Mouse (Mus musculus): Measurements from ENCODE around the gene Cs. TPM values are rescaled to one million over a fixed set of nuclear protein-coding genes. Genes with fewer than 3 reads are reported as not detected.

Cs gene
- polyA plus RNA-seq, 1 experiment from 2014 or later: 255 TPM

- 0 out of 2 replicates have a peak, but pooled peaks have one; percentile 28 for ATAC-seq (replicated peaks; ENCODE audit: low FRiP score)
Measured at GRCm38 (mm10) chr10:128400338-128400737, 62.8 kb downstream of the Cs start.

GRCm38 (mm10) chr10:128401056-128401455, 63.5 kb downstream of the Cs start, which contains the start of gene Slc39a5:
Gene Slc39a5 (minus strand): TSS chr10:128401229.
- DNase-seq (ENCODE audit: low spot score) (peak; percentile 36), ATAC-seq (replicated peaks; ENCODE audit: low FRiP score) (no peak)
- no peaks in the 10 kb centered on the region for H3K9me3 ChIP-seq (ENCODE audit: control insufficient read depth, low read length)
- H3K27me3 ChIP-seq (replicated peaks; ENCODE audit: control insufficient read depth, insufficient read depth, low read length): no peaks in the 10 kb centered on the region
- H3K9ac ChIP-seq (ENCODE audit: low read depth, low read length): peak within 1 kb of the TSS; percentile 31; the same call in 1 of the 2 replicates
- H3K4me1 ChIP-seq (replicated peaks; ENCODE audit: control insufficient read depth, insufficient read depth, low read length): peaks cover 8% of the 10 kb centered on the region
- no peak within 1 kb of the TSS for H3K27ac ChIP-seq (ENCODE audit: low read depth, low read length)
- 0 out of 2 replicates have a peak, but pooled peaks cover 3% of the 10 kb centered on the region for H3K36me3 ChIP-seq (ENCODE audit: control insufficient read depth, insufficient read depth, low read length)
- peak within 1 kb of the TSS; percentile 29 for H3K4me3 ChIP-seq (ENCODE audit: low read depth, low read length)
- H3K4me2 ChIP-seq: peak within 1 kb of the TSS; percentile 47
- 30% methylated on average over 2 of the region's 2 CpGs for WGBS

More at GRCm38 (mm10) chr10:128400338-128400737, 62.8 kb downstream of the Cs start:
- 50% methylated on average over 5 of the region's 5 CpGs for WGBS
- no peaks in the 10 kb centered on the region; the same call in 1 of the 2 replicates for H3K36me3 ChIP-seq (ENCODE audit: control insufficient read depth, insufficient read depth, low read length)
- H3K4me1 ChIP-seq (replicated peaks; ENCODE audit: control insufficient read depth, insufficient read depth, low read length): peaks cover 15% of the 10 kb centered on the region
- H3K27me3 ChIP-seq (replicated peaks; ENCODE audit: control insufficient read depth, insufficient read depth, low read length): no peaks in the 10 kb centered on the region
- H3K27ac ChIP-seq (ENCODE audit: low read depth, low read length): no peak overlapping the region
- H3K9ac ChIP-seq (ENCODE audit: low read depth, low read length): no peak overlapping the region
- peak overlapping the region; percentile 29; the same call in 1 of the 2 replicates for H3K4me3 ChIP-seq (ENCODE audit: low read depth, low read length)
- no peaks in the 10 kb centered on the region for H3K9me3 ChIP-seq (ENCODE audit: control insufficient read depth, low read length)
- peak overlapping the region; percentile 47 for H3K4me2 ChIP-seq
- peak; percentile 34 for DNase-seq (ENCODE audit: low spot score)

GRCm38 (mm10) chr10:128401638-128402037, 64.1 kb downstream of the Cs start:
- WGBS: 70% methylated on average over 9 of the region's 9 CpGs
- ATAC-seq (replicated peaks; ENCODE audit: low FRiP score): no peak
- Histone ChIP-seq H3K36me3 (ENCODE audit: control insufficient read depth, insufficient read depth, low read length) (0 out of 2 replicates have a peak, but pooled peaks cover 5% of the 10 kb centered on the region), H3K9me3 (ENCODE audit: control insufficient read depth, low read length) (no peaks in the 10 kb centered on the region), H3K9ac (ENCODE audit: low read depth, low read length) (no peak overlapping the region), H3K4me1 (replicated peaks; ENCODE audit: control insufficient read depth, insufficient read depth, low read length) (peaks cover 3% of the 10 kb centered on the region; the same call in 1 of the 2 replicates), H3K27me3 (replicated peaks; ENCODE audit: control insufficient read depth, insufficient read depth, low read length) (no peaks in the 10 kb centered on the region), H3K27ac (ENCODE audit: low read depth, low read length) (no peak overlapping the region), H3K4me2 (no peak overlapping the region), H3K4me3 (ENCODE audit: low read depth, low read length) (no peak overlapping the region)
- DNase-seq (ENCODE audit: low spot score): no peak

DNA sequence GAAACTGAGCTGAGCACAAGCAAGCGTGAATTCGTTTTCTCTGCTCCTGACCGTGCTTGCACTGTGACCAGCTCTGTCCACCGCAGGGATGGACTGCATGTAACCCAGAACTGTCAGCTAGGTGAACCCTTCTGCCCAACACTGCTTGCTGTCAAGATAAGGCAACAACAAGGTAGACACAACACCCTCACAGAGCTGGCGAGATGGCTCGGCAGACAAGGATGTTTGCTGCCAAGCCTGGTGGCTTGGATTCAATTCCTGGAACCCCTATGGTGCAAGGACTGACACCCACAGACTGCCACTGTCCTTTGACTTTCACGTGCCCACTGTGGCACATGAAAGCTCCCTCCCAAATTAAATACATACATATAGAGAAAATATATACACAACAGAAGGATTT, 66.4 kb downstream of the Cs start:
- 82% methylated on average over 7 of the region's 7 CpGs for WGBS
- no peak overlapping the region for H3K4me3 ChIP-seq (ENCODE audit: low read depth, low read length)
- no peaks in the 10 kb centered on the region for H3K27me3 ChIP-seq (replicated peaks; ENCODE audit: control insufficient read depth, insufficient read depth, low read length)
- peaks cover 10% of the 10 kb centered on the region for H3K4me1 ChIP-seq (replicated peaks; ENCODE audit: control insufficient read depth, insufficient read depth, low read length)
- H3K9me3 ChIP-seq (ENCODE audit: control insufficient read depth, low read length): no peaks in the 10 kb centered on the region
- ATAC-seq (replicated peaks; ENCODE audit: low FRiP score): no peak
- peaks cover 10% of the 10 kb centered on the region; the same call in 1 of the 2 replicates for H3K36me3 ChIP-seq (ENCODE audit: control insufficient read depth, insufficient read depth, low read length)
- no peak overlapping the region for H3K27ac ChIP-seq (ENCODE audit: low read depth, low read length)
- no peak overlapping the region for H3K9ac ChIP-seq (ENCODE audit: low read depth, low read length)
- no peak overlapping the region for H3K4me2 ChIP-seq
- DNase-seq (ENCODE audit: low spot score): no peak

- 17% methylated on average over 35 of the region's 35 CpGs for WGBS
- H3K9me3 ChIP-seq (ENCODE audit: control insufficient read depth, low read length): no peaks in the 10 kb centered on the region
- peak overlapping the region; percentile 52 for H3K27ac ChIP-seq (ENCODE audit: low read depth, low read length)
- H3K4me2 ChIP-seq: peak overlapping the region; percentile 100
- peaks cover 25% of the 10 kb centered on the region for H3K4me1 ChIP-seq (replicated peaks; ENCODE audit: control insufficient read depth, insufficient read depth, low read length)
- peak overlapping the region; percentile 79 for H3K4me3 ChIP-seq (ENCODE audit: low read depth, low read length)
- DNase-seq (ENCODE audit: low spot score) (no peak), ATAC-seq (replicated peaks; ENCODE audit: low FRiP score) (0 out of 2 replicates have a peak, but pooled peaks have one; percentile 1)
- peaks cover 10% of the 10 kb centered on the region; the same call in 1 of the 2 replicates for H3K36me3 ChIP-seq (ENCODE audit: control insufficient read depth, insufficient read depth, low read length)
- H3K27me3 ChIP-seq (replicated peaks; ENCODE audit: control insufficient read depth, insufficient read depth, low read length): no peaks in the 10 kb centered on the region
- H3K9ac ChIP-seq (ENCODE audit: low read depth, low read length): peak overlapping the region; percentile 76
Measured at GRCm38 (mm10) chr10:128408591-128409535, 71.3 kb downstream of the Cs start.

GRCm38 (mm10) chr10:128409692-128410559, 72.4 kb downstream of the Cs start:
- 7% methylated on average over 36 of the region's 36 CpGs for WGBS
- peak overlapping the region; percentile 91 for H3K27ac ChIP-seq (ENCODE audit: low read depth, low read length)

DNA sequence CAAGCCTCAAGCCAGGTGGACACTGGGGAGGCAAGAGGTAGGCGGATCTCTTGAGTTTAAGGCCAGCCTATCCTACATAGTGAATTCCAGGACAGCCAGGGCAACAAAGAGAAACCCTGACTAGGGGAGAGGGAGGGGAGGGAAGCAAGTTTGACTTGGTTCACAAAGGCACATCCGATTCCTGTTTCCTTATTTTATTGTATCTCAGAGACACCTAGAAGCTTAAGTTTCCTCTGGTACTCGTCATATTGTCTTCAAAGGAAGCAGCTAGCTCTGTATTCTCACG, 73.0 kb downstream of the Cs start:
- ATAC-seq (replicated peaks; ENCODE audit: low FRiP score): no peak
- H3K9ac ChIP-seq (ENCODE audit: low read depth, low read length): peak overlapping the region; percentile 90
- 23% methylated on average over 4 of the region's 4 CpGs for WGBS
- H3K9me3 ChIP-seq (ENCODE audit: control insufficient read depth, low read length): no peaks in the 10 kb centered on the region
- H3K27me3 ChIP-seq (replicated peaks; ENCODE audit: control insufficient read depth, insufficient read depth, low read length): no peaks in the 10 kb centered on the region
- H3K4me1 ChIP-seq (replicated peaks; ENCODE audit: control insufficient read depth, insufficient read depth, low read length): peaks cover 34% of the 10 kb centered on the region
- H3K27ac ChIP-seq (ENCODE audit: low read depth, low read length): peak overlapping the region; percentile 91
- peaks cover 14% of the 10 kb centered on the region; the same call in 1 of the 2 replicates for H3K36me3 ChIP-seq (ENCODE audit: control insufficient read depth, insufficient read depth, low read length)
- H3K4me2 ChIP-seq: peak overlapping the region; percentile 100
- H3K4me3 ChIP-seq (ENCODE audit: low read depth, low read length): peak overlapping the region; percentile 79
- no peak for DNase-seq (ENCODE audit: low spot score)

More at GRCm38 (mm10) chr10:128409692-128410559, 72.4 kb downstream of the Cs start:
- peak overlapping the region; percentile 100 for H3K4me2 ChIP-seq
- peak overlapping the region; percentile 79 for H3K4me3 ChIP-seq (ENCODE audit: low read depth, low read length)
- peak overlapping the region; percentile 90 for H3K9ac ChIP-seq (ENCODE audit: low read depth, low read length)
- H3K27me3 ChIP-seq (replicated peaks; ENCODE audit: control insufficient read depth, insufficient read depth, low read length): no peaks in the 10 kb centered on the region
- H3K4me1 ChIP-seq (replicated peaks; ENCODE audit: control insufficient read depth, insufficient read depth, low read length): peaks cover 34% of the 10 kb centered on the region
- peak; percentile 91 for DNase-seq (ENCODE audit: low spot score)
- H3K9me3 ChIP-seq (ENCODE audit: control insufficient read depth, low read length): no peaks in the 10 kb centered on the region
- peaks cover 11% of the 10 kb centered on the region; the same call in 1 of the 2 replicates for H3K36me3 ChIP-seq (ENCODE audit: control insufficient read depth, insufficient read depth, low read length)
- ATAC-seq (replicated peaks; ENCODE audit: low FRiP score): peak; percentile 86

Measured in liver, embryonic 11.5 days (tissue).